Mouse (Mus musculus) gastrocnemius, adult 2 months (tissue): Measurements from ENCODE around the gene Srbd1. TPM values are rescaled to one million over a fixed set of nuclear protein-coding genes. Genes with fewer than 3 reads are reported as not detected.
A peak's percentile ranks its signal among the peaks of the same experiment; 100 is the strongest.

ENCODE experiments used
- DNase-seq: peaks from one replicate; pipeline ENCODE4 v3.0.0; 2022
- H3K27ac ChIP-seq: fragments of 200-600 bp; 2 replicates; pipeline ENCODE4 v1.8.1; 2022; ENCODE audit warnings: mild to moderate bottlenecking
- H3K4me3 ChIP-seq: fragments of 200-600 bp; 2 replicates; pipeline ENCODE4 v1.8.1; 2022; ENCODE audit warnings: mild to moderate bottlenecking, moderate library complexity
- CTCF ChIP-seq: fragments of 200-600 bp; IDR thresholded peaks from 2 replicates; pipeline ENCODE4 v1.8.1; 2022; ENCODE audit warnings: antibody characterized with exemption, mild to moderate bottlenecking, moderate library complexity
- intact Hi-C: fragments of 180-260 bp; cut with DNase I; formaldehyde crosslinking; loops from one replicate; pipeline ENCODE4 v1.15.1; 2025
- total RNA-seq, 2 experiments: library from RNA; stranded (reverse); gene quantifications; 2 replicates each; pipeline ENCODE4 v1.2.3; 2021

The Srbd1 gene
- total RNA-seq, 2 experiments from 2014 or later = 5.5 to 8.0 TPM

GRCm38 (mm10) chr17:86021815-86022214 lies 123.2 kb downstream of the Srbd1 start:
- no peak for DNase-seq
- H3K27ac ChIP-seq = no peak overlapping the region
- no peak overlapping the region for H3K4me3 ChIP-seq
- no peak for TF ChIP-seq CTCF
- intact Hi-C loops = no loop called here

GRCm38 (mm10) chr17:86021231-86021630 lies 123.7 kb downstream of the Srbd1 start:
- intact Hi-C loops = no loop called here
- H3K4me3 ChIP-seq = no peak overlapping the region
- no peak for TF ChIP-seq CTCF
- no peak overlapping the region for H3K27ac ChIP-seq
- DNase-seq = no peak

- no peak for TF ChIP-seq CTCF
- intact Hi-C loops = no loop called here
Observed at GRCm38 (mm10) chr17:86019793-86020192, 125.2 kb downstream of the Srbd1 start.

GRCm38 (mm10) chr17:86014246-86014645 lies 130.7 kb downstream of the Srbd1 start:
- DNase-seq = no peak
- intact Hi-C loops = no loop called here
- peak; percentile 63 for TF ChIP-seq CTCF
- peak overlapping the region; percentile 38 for H3K4me3 ChIP-seq
- H3K27ac ChIP-seq = no peak overlapping the region

More at GRCm38 (mm10) chr17:86019793-86020192, 125.2 kb downstream of the Srbd1 start:
- Histone ChIP-seq H3K4me3 (no peak overlapping the region), H3K27ac (no peak overlapping the region)
- no peak for DNase-seq

GRCm38 (mm10) chr17:86012576-86012975 lies 132.4 kb downstream of the Srbd1 start:
- no peak overlapping the region for H3K4me3 ChIP-seq
- TF ChIP-seq CTCF = no peak
- no peak for DNase-seq
- no peak overlapping the region for H3K27ac ChIP-seq
- intact Hi-C loops = no loop called here

- DNase-seq = no peak
- no peak for TF ChIP-seq CTCF
- Histone ChIP-seq H3K4me3 (no peak overlapping the region), H3K27ac (no peak overlapping the region)
- intact Hi-C loops = no loop called here
Observed at GRCm38 (mm10) chr17:86011849-86012248, 133.1 kb downstream of the Srbd1 start.

- DNase-seq = peak; percentile 48
- no peak for TF ChIP-seq CTCF
- Histone ChIP-seq H3K4me3 (0 out of 2 replicates have a peak overlapping the region, but pooled peaks have one; percentile 5), H3K27ac (peak overlapping the region; percentile 72)
- intact Hi-C loops = no loop called here
Observed at GRCm38 (mm10) chr17:86008401-86008800, 136.6 kb downstream of the Srbd1 start.

GRCm38 (mm10) chr17:86002113-86002512 lies 142.9 kb downstream of the Srbd1 start:
- Histone ChIP-seq H3K27ac (no peak overlapping the region), H3K4me3 (no peak overlapping the region)
- no peak for TF ChIP-seq CTCF
- DNase-seq = no peak
- intact Hi-C loops = no loop called here

GRCm38 (mm10) chr17:86001667-86002066 lies 143.3 kb downstream of the Srbd1 start:
- Histone ChIP-seq H3K27ac (no peak overlapping the region), H3K4me3 (no peak overlapping the region)
- intact Hi-C loops = no loop called here
- DNase-seq = no peak
- TF ChIP-seq CTCF = no peak

- TF ChIP-seq CTCF = no peak
- H3K27ac ChIP-seq = peak overlapping the region; percentile 44
- intact Hi-C loops = no loop called here
- no peak overlapping the region for H3K4me3 ChIP-seq
- DNase-seq = peak; percentile 83
Observed at GRCm38 (mm10) chr17:85995727-85996126, 149.2 kb downstream of the Srbd1 start.

GRCm38 (mm10) chr17:85995086-85995485 lies 149.9 kb downstream of the Srbd1 start:
- no peak for TF ChIP-seq CTCF
- DNase-seq = peak; percentile 31
- Histone ChIP-seq H3K4me3 (no peak overlapping the region), H3K27ac (peak overlapping the region; percentile 44)
- intact Hi-C loops = no loop called here

- DNase-seq = no peak
- intact Hi-C loops = no loop called here
- Histone ChIP-seq H3K27ac (no peak overlapping the region), H3K4me3 (no peak overlapping the region)
- no peak for TF ChIP-seq CTCF
Observed at GRCm38 (mm10) chr17:85989058-85989769, 155.8 kb downstream of the Srbd1 start.

- intact Hi-C loops = no loop called here
- H3K4me3 ChIP-seq = no peak overlapping the region
- no peak overlapping the region for H3K27ac ChIP-seq
- DNase-seq = no peak
- TF ChIP-seq CTCF = no peak
Observed at GRCm38 (mm10) chr17:85987531-85987930, 157.4 kb downstream of the Srbd1 start.

GRCm38 (mm10) chr17:85986624-85987023 lies 158.4 kb downstream of the Srbd1 start:
- Histone ChIP-seq H3K4me3 (no peak overlapping the region), H3K27ac (no peak overlapping the region)
- no peak for DNase-seq
- intact Hi-C loops = no loop called here
- no peak for TF ChIP-seq CTCF
